10 mouse cellular contexts compared by ENCODE assay signal in the genomic region with DNA sequence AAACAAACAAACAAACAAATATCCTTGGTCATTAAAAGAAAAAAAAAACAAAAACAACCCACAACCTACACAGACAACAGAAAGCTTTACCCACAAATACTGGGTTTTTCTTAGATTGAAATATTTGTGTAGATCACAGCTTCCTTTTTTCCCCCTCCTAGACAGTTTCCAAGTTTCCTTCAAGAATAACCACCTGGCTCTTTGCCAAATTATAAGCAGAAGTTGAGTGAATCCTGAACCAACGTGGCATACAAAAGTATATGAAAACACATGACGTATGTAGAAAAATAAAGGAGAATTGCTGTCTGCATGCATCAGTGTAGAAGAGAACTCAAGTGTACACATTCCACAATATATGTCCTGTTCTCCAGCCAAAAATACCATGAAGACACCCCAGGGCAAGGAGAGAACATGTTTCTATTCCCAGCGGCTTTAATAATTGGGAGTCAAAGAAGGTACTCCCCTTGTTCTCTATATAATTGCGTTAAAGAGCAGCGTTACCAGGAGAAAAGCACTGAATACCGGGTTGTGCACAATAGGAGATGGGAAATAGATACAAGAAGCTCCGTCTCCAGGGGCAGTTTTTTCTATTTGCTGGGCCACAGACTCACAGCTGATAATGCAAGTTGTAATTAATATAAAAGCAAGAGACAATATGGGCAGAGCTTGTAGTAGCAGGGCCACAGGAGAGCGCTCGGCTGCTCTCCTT. TPM values are rescaled to one million over a fixed set of nuclear protein-coding genes. Genes with fewer than 3 reads are reported as not detected.
DNase-seq lines count a peak whose midpoint lies in the region; ATAC-seq and TF ChIP-seq lines count a peak whose summit lies in the region.
"Had no signal": no experiment of that assay in that cellular context is flagged by ENCODE, and none has a peak within 500 bp of the region (broad histone marks: within the 10 kb centered on the region; RNA-seq: fewer than 3 reads in every experiment).

No protein-coding gene starts in this region.

- no peak for ATAC-seq in intestine, embryonic 16.5 days
- no peak for ATAC-seq in intestine, postnatal 0 days
- no peak for ATAC-seq in forebrain, embryonic 16.5 days
- no peak for ATAC-seq in neural tube, embryonic 12.5 days (ENCODE audit: low FRiP score, low read depth)

- WGBS in intestine, embryonic 16.5 days = 52% methylated on average over 9 of the region's 9 CpGs
- 64% methylated on average over 9 of the region's 9 CpGs for WGBS in intestine, postnatal 0 days
- 15% methylated on average over 9 of the region's 9 CpGs for WGBS in forebrain, embryonic 16.5 days
- 43% methylated on average over 9 of the region's 9 CpGs for WGBS in neural tube, embryonic 12.5 days

- H3K4me1 ChIP-seq in intestine, embryonic 16.5 days (ENCODE audit: control insufficient read depth, insufficient read depth, low read length) = peaks cover 9% of the 10 kb centered on the region
- H3K4me1 ChIP-seq in intestine, postnatal 0 days (replicated peaks; ENCODE audit: control insufficient read depth, insufficient read depth, low read length) = no peaks in the 10 kb centered on the region
- peaks cover 48% of the 10 kb centered on the region for H3K4me1 ChIP-seq in forebrain, embryonic 16.5 days (replicated peaks; ENCODE audit: control insufficient read depth, insufficient read depth, low read length)
- peaks cover 37% of the 10 kb centered on the region for H3K4me1 ChIP-seq in neural tube, embryonic 12.5 days
- H3K4me1 ChIP-seq: limb, embryonic 12.5 days had no signal

- no peaks in the 10 kb centered on the region for H3K9me3 ChIP-seq in intestine, embryonic 16.5 days (ENCODE audit: control insufficient read depth, low read length)
- no peaks in the 10 kb centered on the region for H3K9me3 ChIP-seq in intestine, postnatal 0 days (ENCODE audit: control insufficient read depth)
- H3K9me3 ChIP-seq in forebrain, embryonic 16.5 days (ENCODE audit: control insufficient read depth, low read length) = no peaks in the 10 kb centered on the region
- H3K9me3 ChIP-seq in neural tube, embryonic 12.5 days = no peaks in the 10 kb centered on the region
- H3K9me3 ChIP-seq: heart, embryonic 10.5 days; limb, embryonic 12.5 days had no signal

- peak overlapping the region; percentile 27; the same call in 1 of the 2 replicates for H3K27ac ChIP-seq in intestine, embryonic 16.5 days (ENCODE audit: low read length)
- no peak overlapping the region for H3K27ac ChIP-seq in intestine, postnatal 0 days (ENCODE audit: low read depth, low read length)
- H3K27ac ChIP-seq in forebrain, embryonic 16.5 days (ENCODE audit: low read length) = peak overlapping the region; percentile 5
- no peak overlapping the region for H3K27ac ChIP-seq in neural tube, embryonic 12.5 days
- H3K27ac ChIP-seq: heart, embryonic 10.5 days; limb, embryonic 12.5 days had no signal

- no peak for TF ChIP-seq CTCF in intestine, postnatal 0 days (IDR thresholded peaks at IDR 0.05; ENCODE audit: low read depth)
- no peak for TF ChIP-seq CTCF in brain, embryonic 14.5 days (IDR thresholded peaks at IDR 0.05; ENCODE audit: borderline replicate concordance, extremely low read depth, insufficient read depth, insufficient read length)

- TF ChIP-seq POLR2A in brain, embryonic 14.5 days (IDR thresholded peaks at IDR 0.05; ENCODE audit: borderline replicate concordance, extremely low read depth, insufficient read depth, insufficient read length, poor library complexity, severe bottlenecking) = no peak

- intact Hi-C loops in left cerebral cortex, postnatal 10 days (cut with DNase I) = no loop called here

- no peak overlapping the region for H3K9ac ChIP-seq in intestine, embryonic 16.5 days (ENCODE audit: low read depth, low read length)
- H3K9ac ChIP-seq in intestine, postnatal 0 days (ENCODE audit: low read depth, low read length) = no peak overlapping the region
- H3K9ac ChIP-seq in forebrain, embryonic 16.5 days (replicated peaks; ENCODE audit: low read depth, low read length) = peak overlapping the region; percentile 4
- H3K9ac ChIP-seq in neural tube, embryonic 12.5 days = no peak overlapping the region
- H3K9ac ChIP-seq: limb, embryonic 12.5 days had no signal

- H3K4me2 ChIP-seq in intestine, embryonic 16.5 days (ENCODE audit: low read depth, low read length) = no peak overlapping the region
- H3K4me2 ChIP-seq in intestine, postnatal 0 days (replicated peaks; ENCODE audit: low read depth) = no peak overlapping the region
- H3K4me2 ChIP-seq in forebrain, embryonic 16.5 days (ENCODE audit: low read length) = peak overlapping the region; percentile 45
- peak overlapping the region; percentile 46 for H3K4me2 ChIP-seq in neural tube, embryonic 12.5 days (replicated peaks)
- H3K4me2 ChIP-seq: limb, embryonic 12.5 days had no signal

- no peaks in the 10 kb centered on the region for H3K36me3 ChIP-seq in intestine, embryonic 16.5 days (ENCODE audit: control insufficient read depth, insufficient read depth, low read length)
- no peaks in the 10 kb centered on the region for H3K36me3 ChIP-seq in intestine, postnatal 0 days (ENCODE audit: control insufficient read depth, insufficient read depth)
- H3K36me3 ChIP-seq in forebrain, embryonic 16.5 days (ENCODE audit: control insufficient read depth, insufficient read depth) = no peaks in the 10 kb centered on the region
- peaks cover 15% of the 10 kb centered on the region; the same call in 1 of the 2 replicates for H3K36me3 ChIP-seq in neural tube, embryonic 12.5 days
- H3K36me3 ChIP-seq: G1E; limb, embryonic 12.5 days had no signal

- no peak overlapping the region for H3K4me3 ChIP-seq in intestine, embryonic 16.5 days (ENCODE audit: low read length)
- H3K4me3 ChIP-seq in intestine, postnatal 0 days (ENCODE audit: low read depth, low read length) = no peak overlapping the region
- H3K4me3 ChIP-seq in forebrain, embryonic 16.5 days (replicated peaks; ENCODE audit: low read length) = peak overlapping the region; percentile 13
- no peak overlapping the region for H3K4me3 ChIP-seq in neural tube, embryonic 12.5 days
- H3K4me3 ChIP-seq: heart, embryonic 10.5 days; limb, embryonic 12.5 days had no signal

- peak; percentile 57 for DNase-seq in brain, embryonic 14.5 days (ENCODE audit: low read depth)
- DNase-seq in left cerebral cortex, postnatal 10 days (ENCODE audit: extremely low spot score in 1 of 2, low spot score in 2 of 2) = no peak
- no peak for DNase-seq in retina, embryonic 14.5 days (ENCODE audit: low spot score)

- no peaks in the 10 kb centered on the region for H3K27me3 ChIP-seq in intestine, embryonic 16.5 days (replicated peaks; ENCODE audit: control insufficient read depth, insufficient read depth, low read length)
- H3K27me3 ChIP-seq in intestine, postnatal 0 days (replicated peaks; ENCODE audit: control insufficient read depth, insufficient read depth, low read length) = no peaks in the 10 kb centered on the region
- H3K27me3 ChIP-seq in forebrain, embryonic 16.5 days (replicated peaks; ENCODE audit: control insufficient read depth, insufficient read depth, low read length) = no peaks in the 10 kb centered on the region
- no peaks in the 10 kb centered on the region for H3K27me3 ChIP-seq in neural tube, embryonic 12.5 days (replicated peaks)

RNA-seq across cellular contexts. Expression of a gene that starts 13.6 kb away (rescaled TPM):
- polyA plus RNA-seq in intestine, embryonic 16.5 days (2015; fragmentation: Nextera tagmentation; extraction: Ambion mirVana) = 25.7 and 26.8 TPM in 2 replicates
- 13.1 and 14.0 TPM in 2 replicates for polyA plus RNA-seq in intestine, postnatal 0 days (2015; fragmentation: Nextera tagmentation; extraction: Ambion mirVana)
- 134 and 209 TPM in 2 replicates for polyA plus RNA-seq in brain, embryonic 14.5 days (2012; rRNA removed)
- polyA plus RNA-seq in forebrain, embryonic 16.5 days (2015; fragmentation: Nextera tagmentation; extraction: Ambion mirVana) = 143 and 154 TPM in 2 replicates
- 108 and 120 TPM in 2 replicates for polyA plus RNA-seq in neural tube, embryonic 12.5 days (2016; fragmentation: Nextera tagmentation; extraction: Ambion mirVana)
- total RNA-seq in left cerebral cortex, postnatal 10 days (2021) = 100 to 1,000 TPM in 1 of 2 experiments, 10 to 100 TPM in 1; 98.2 to 110 TPM

Comparison
In these comparisons a context has a peak if more than half of its experiments do, and no peak if none do; other contexts are left out.
1. H3K27ac ChIP-seq: peak in intestine, embryonic 16.5 days (single experiment) and forebrain, embryonic 16.5 days (single experiment); none in intestine, postnatal 0 days (single experiment) and neural tube, embryonic 12.5 days (single experiment).
2. H3K4me2 ChIP-seq: peak in forebrain, embryonic 16.5 days (single experiment) and neural tube, embryonic 12.5 days (single experiment); none in intestine, embryonic 16.5 days (single experiment) and intestine, postnatal 0 days (single experiment).